Mouse (Mus musculus) forebrain, embryonic 14.5 days (tissue): ENCODE measurements at regions not wholly inside any gene's neighbourhood (a gene's known extent, or its start where the extent isn't known, plus 50 kb on each side); places are given as distances from the start of the nearest gene placed in this dataset.

Experiments used
- ATAC-seq: fragments of 200-750 bp; cut with Nextera tagmentation; 2 replicates; pipeline ENCODE4 v1.8.0; 2017; ENCODE audit warnings: mild to moderate bottlenecking, moderate library complexity
- DNase-seq: peaks from one replicate; pipeline ENCODE4 v3.0.0-alpha.2; 2015; ENCODE audit warnings: low spot score
- H3K27ac ChIP-seq: fragments of 300-500 bp; sonication (generic); 2 replicates; pipeline ENCODE4 v1.5.1; 2014; ENCODE audit warnings: low read depth, mild to moderate bottlenecking, control low read depth, low read length, moderate library complexity
- H3K27me3 ChIP-seq: fragments of 300-500 bp; sonication (generic); replicated peaks from 2 replicates; pipeline ENCODE4 v1.6.1; 2014; ENCODE audit warnings: low read length, control low read depth, mixed read lengths; ENCODE audit not compliant: control insufficient read depth, insufficient read depth
- H3K36me3 ChIP-seq: fragments of 300-500 bp; sonication (generic); 2 replicates; pipeline ENCODE4 v1.6.1; 2014; ENCODE audit warnings: low read length, control low read depth; ENCODE audit not compliant: control insufficient read depth, insufficient read depth
- H3K4me1 ChIP-seq: fragments of 300-500 bp; sonication (generic); 2 replicates; pipeline ENCODE4 v1.6.1; 2014; ENCODE audit warnings: antibody characterized with exemption, low read length, control low read depth; ENCODE audit not compliant: control insufficient read depth, insufficient read depth
- H3K4me2 ChIP-seq: fragments of 300-500 bp; sonication (generic); 2 replicates; pipeline ENCODE4 v1.6.1; 2014; ENCODE audit warnings: mild to moderate bottlenecking, control low read depth, low read length
- H3K4me3 ChIP-seq: fragments of 300-500 bp; sonication (generic); 2 replicates; pipeline ENCODE4 v1.5.1; 2014; ENCODE audit warnings: low read depth, low read length, control low read depth
- H3K9ac ChIP-seq: fragments of 300-500 bp; sonication (generic); 2 replicates; pipeline ENCODE4 v1.6.1; 2014; ENCODE audit warnings: mild to moderate bottlenecking, low read length, control low read depth, moderate library complexity
- H3K9me3 ChIP-seq: fragments of 300-500 bp; sonication (generic); replicated peaks from 2 replicates; pipeline ENCODE4 v1.6.1; 2016; ENCODE audit warnings: low read length, control low read depth, mixed read lengths; ENCODE audit not compliant: control insufficient read depth
- WGBS: fragments of 180-500 bp; shearing (Covaris S2); extraction: QIAGEN DNeasy Blood & Tissue Kit; methylation state at CpG from one replicate; pipeline ENCODE4 v1.1.7; 2014; 5-methylcytosine and 5-hydroxymethylcytosine counted together

- no peak for ATAC-seq
- no peaks in the 10 kb centered on the region for H3K27me3 ChIP-seq
- no peak overlapping the region for H3K4me3 ChIP-seq
- no peaks in the 10 kb centered on the region for H3K36me3 ChIP-seq
- no peaks in the 10 kb centered on the region for H3K9me3 ChIP-seq
- H3K4me1 ChIP-seq: no peaks in the 10 kb centered on the region
- no peak overlapping the region for H3K27ac ChIP-seq
- no peak overlapping the region for H3K4me2 ChIP-seq
- no peak overlapping the region for H3K9ac ChIP-seq
- no peak for DNase-seq
Measured at GRCm38 (mm10) chr8:117899892-117900291, 98.1 kb upstream of the Mphosph6 start.

- 76% methylated on average over 5 of the region's 5 CpGs for WGBS
Measured at GRCm38 (mm10) chr8:117898015-117898414, 96.3 kb upstream of the Mphosph6 start.

GRCm38 (mm10) chr8:117894861-117895260 is 93.1 kb upstream of the Mphosph6 start:
- H3K27me3 ChIP-seq: no peaks in the 10 kb centered on the region
- H3K9me3 ChIP-seq: no peaks in the 10 kb centered on the region
- H3K9ac ChIP-seq: no peak overlapping the region
- H3K4me2 ChIP-seq: no peak overlapping the region
- H3K4me3 ChIP-seq: no peak overlapping the region
- ATAC-seq: no peak
- no peak overlapping the region for H3K27ac ChIP-seq
- no peak for DNase-seq
- WGBS: 51% methylated on average over 8 of the region's 8 CpGs
- H3K4me1 ChIP-seq: no peaks in the 10 kb centered on the region
- no peaks in the 10 kb centered on the region for H3K36me3 ChIP-seq

More at GRCm38 (mm10) chr8:117898015-117898414, 96.3 kb upstream of the Mphosph6 start:
- H3K36me3 ChIP-seq: no peaks in the 10 kb centered on the region
- no peak overlapping the region for H3K4me2 ChIP-seq
- peak; percentile 46; the same call in 1 of the 2 replicates for ATAC-seq
- no peaks in the 10 kb centered on the region for H3K4me1 ChIP-seq
- H3K4me3 ChIP-seq: no peak overlapping the region
- peak; percentile 45 for DNase-seq
- no peak overlapping the region for H3K27ac ChIP-seq
- H3K9me3 ChIP-seq: no peaks in the 10 kb centered on the region
- H3K27me3 ChIP-seq: no peaks in the 10 kb centered on the region
- no peak overlapping the region for H3K9ac ChIP-seq

- H3K4me1 ChIP-seq: no peaks in the 10 kb centered on the region
- DNase-seq (no peak), ATAC-seq (no peak)
- 69% methylated on average over 3 of the region's 3 CpGs for WGBS
- H3K4me2 ChIP-seq: no peak overlapping the region
- no peaks in the 10 kb centered on the region for H3K27me3 ChIP-seq
- no peak overlapping the region for H3K9ac ChIP-seq
- no peaks in the 10 kb centered on the region for H3K9me3 ChIP-seq
- H3K36me3 ChIP-seq: no peaks in the 10 kb centered on the region
- H3K4me3 ChIP-seq: no peak overlapping the region
- H3K27ac ChIP-seq: no peak overlapping the region
Measured at GRCm38 (mm10) chr8:117890211-117890610, 88.5 kb upstream of the Mphosph6 start.

- ATAC-seq (no peak), DNase-seq (no peak)
- Histone ChIP-seq H3K36me3 (no peaks in the 10 kb centered on the region), H3K4me3 (no peak overlapping the region), H3K9me3 (no peaks in the 10 kb centered on the region), H3K27me3 (no peaks in the 10 kb centered on the region), H3K4me1 (0 out of 2 replicates have a peak, but pooled peaks cover 2% of the 10 kb centered on the region), H3K27ac (no peak overlapping the region), H3K9ac (no peak overlapping the region), H3K4me2 (no peak overlapping the region)
- 87% methylated on average over 8 of the region's 8 CpGs for WGBS
Measured at GRCm38 (mm10) chr8:117881414-117881973, 79.8 kb upstream of the Mphosph6 start.

GRCm38 (mm10) chr8:117880279-117880975 is 78.7 kb upstream of the Mphosph6 start:
- no peak overlapping the region for H3K27ac ChIP-seq
- H3K36me3 ChIP-seq: no peaks in the 10 kb centered on the region
- H3K9ac ChIP-seq: no peak overlapping the region
- 0 out of 2 replicates have a peak, but pooled peaks cover 2% of the 10 kb centered on the region for H3K4me1 ChIP-seq
- H3K4me3 ChIP-seq: no peak overlapping the region
- H3K4me2 ChIP-seq: no peak overlapping the region
- ATAC-seq (no peak), DNase-seq (no peak)
- WGBS: 59% methylated on average over 13 of the region's 13 CpGs
- H3K27me3 ChIP-seq: no peaks in the 10 kb centered on the region
- no peaks in the 10 kb centered on the region for H3K9me3 ChIP-seq

- 86% methylated on average over 4 of the region's 4 CpGs for WGBS
- DNase-seq (no peak), ATAC-seq (no peak)
- Histone ChIP-seq H3K36me3 (no peaks in the 10 kb centered on the region), H3K4me2 (no peak overlapping the region), H3K4me3 (no peak overlapping the region), H3K4me1 (no peaks in the 10 kb centered on the region), H3K27ac (no peak overlapping the region), H3K27me3 (no peaks in the 10 kb centered on the region), H3K9ac (no peak overlapping the region), H3K9me3 (no peaks in the 10 kb centered on the region)
Measured at GRCm38 (mm10) chr8:117873611-117874010, 71.9 kb upstream of the Mphosph6 start.

- no peaks in the 10 kb centered on the region for H3K27me3 ChIP-seq
- WGBS: 89% methylated on average over 2 of the region's 2 CpGs
Measured at GRCm38 (mm10) chr8:117867138-117867537, 65.4 kb upstream of the Mphosph6 start.

GRCm38 (mm10) chr8:117865014-117865413 is 63.3 kb upstream of the Mphosph6 start:
- no peaks in the 10 kb centered on the region for H3K9me3 ChIP-seq
- no peaks in the 10 kb centered on the region for H3K27me3 ChIP-seq
- DNase-seq (peak; percentile 90), ATAC-seq (peak; percentile 85)
- H3K4me2 ChIP-seq: no peak overlapping the region
- no peak overlapping the region for H3K4me3 ChIP-seq
- H3K9ac ChIP-seq: no peak overlapping the region
- WGBS: 9% methylated on average over 6 of the region's 6 CpGs
- H3K27ac ChIP-seq: no peak overlapping the region
- no peaks in the 10 kb centered on the region for H3K36me3 ChIP-seq
- peaks cover 7% of the 10 kb centered on the region; the same call in 1 of the 2 replicates for H3K4me1 ChIP-seq

More at GRCm38 (mm10) chr8:117867138-117867537, 65.4 kb upstream of the Mphosph6 start:
- Histone ChIP-seq H3K36me3 (no peaks in the 10 kb centered on the region), H3K4me2 (no peak overlapping the region), H3K27ac (no peak overlapping the region), H3K4me3 (no peak overlapping the region), H3K4me1 (0 out of 2 replicates have a peak, but pooled peaks cover 2% of the 10 kb centered on the region), H3K9me3 (no peaks in the 10 kb centered on the region), H3K9ac (no peak overlapping the region)
- ATAC-seq (no peak), DNase-seq (no peak)
